Mouse (Mus musculus): ENCODE data around the gene Spata17.
"Not testable (repeated sequence)": the region's sequence is repeated elsewhere in the genome, so short reads cannot be mapped to it uniquely, and the experiment has no call there.

Gene Spata17

GRCm38 (mm10) chr1:187175991-187176390 lies 39.3 kb downstream of the Spata17 start:
- DNase-seq (ENCODE audit: low spot score), result no peak

GRCm38 (mm10) chr1:187170361-187170760 lies 44.9 kb downstream of the Spata17 start:
- DNase-seq (ENCODE audit: low spot score), result no peak

- no peak for DNase-seq (ENCODE audit: low spot score)
Measured at GRCm38 (mm10) chr1:187169646-187170045, 45.6 kb downstream of the Spata17 start.

GRCm38 (mm10) chr1:187163571-187163970 lies 51.7 kb downstream of the Spata17 start:
- DNase-seq (ENCODE audit: low spot score), result no peak

GRCm38 (mm10) chr1:187155658-187156057 lies 59.6 kb downstream of the Spata17 start:
- DNase-seq (ENCODE audit: low spot score), result no peak

- DNase-seq (ENCODE audit: low spot score), result no peak
Measured at GRCm38 (mm10) chr1:187153681-187154080, 61.6 kb downstream of the Spata17 start.

GRCm38 (mm10) chr1:187152571-187152970 lies 62.7 kb downstream of the Spata17 start:
- peak; percentile 30 for DNase-seq (ENCODE audit: low spot score)

- peak; percentile 22 for DNase-seq (ENCODE audit: low spot score)
Measured at GRCm38 (mm10) chr1:187142984-187143383, 72.3 kb downstream of the Spata17 start.

GRCm38 (mm10) chr1:187137426-187137825 lies 77.8 kb downstream of the Spata17 start:
- DNase-seq (ENCODE audit: low spot score), result peak; percentile 71

GRCm38 (mm10) chr1:187135887-187136286 lies 79.4 kb downstream of the Spata17 start:
- DNase-seq (ENCODE audit: low spot score), result no peak

GRCm38 (mm10) chr1:187133841-187134240 lies 81.4 kb downstream of the Spata17 start:
- no peak for DNase-seq (ENCODE audit: low spot score)

- no peak for DNase-seq (ENCODE audit: low spot score)
Measured at GRCm38 (mm10) chr1:187132348-187132747, 82.9 kb downstream of the Spata17 start.

- DNase-seq (ENCODE audit: low spot score), result not testable (repeated sequence)
Measured at GRCm38 (mm10) chr1:187127548-187127947, 87.7 kb downstream of the Spata17 start.

- no peak for DNase-seq (ENCODE audit: low spot score)
Measured at GRCm38 (mm10) chr1:187125733-187126132, 89.5 kb downstream of the Spata17 start.

- DNase-seq (ENCODE audit: low spot score), result peak; percentile 8
Measured at GRCm38 (mm10) chr1:187124967-187125366, 90.3 kb downstream of the Spata17 start.

GRCm38 (mm10) chr1:187119300-187119699 lies 96.0 kb downstream of the Spata17 start:
- DNase-seq (ENCODE audit: low spot score), result no peak

- DNase-seq (ENCODE audit: low spot score), result no peak
Measured at GRCm38 (mm10) chr1:187118108-187118507, 97.2 kb downstream of the Spata17 start.

GRCm38 (mm10) chr1:187113716-187114115 lies 101.5 kb downstream of the Spata17 start:
- DNase-seq (ENCODE audit: low spot score), result no peak

- DNase-seq (ENCODE audit: low spot score), result no peak
Measured at GRCm38 (mm10) chr1:187102130-187102529, 113.1 kb downstream of the Spata17 start.

- no peak for DNase-seq (ENCODE audit: low spot score)
Measured at GRCm38 (mm10) chr1:187101202-187101601, 114.1 kb downstream of the Spata17 start.

- no peak for DNase-seq (ENCODE audit: low spot score)
Measured at GRCm38 (mm10) chr1:187100624-187101023, 114.6 kb downstream of the Spata17 start.

GRCm38 (mm10) chr1:187098285-187098684 lies 117.0 kb downstream of the Spata17 start:
- DNase-seq (ENCODE audit: low spot score), result no peak

- no peak for DNase-seq (ENCODE audit: low spot score)
Measured at GRCm38 (mm10) chr1:187092546-187092945, 122.7 kb downstream of the Spata17 start.

GRCm38 (mm10) chr1:187088660-187089395 lies 126.4 kb downstream of the Spata17 start:
- no peak for DNase-seq (ENCODE audit: low spot score)

Data from adipocyte (in vitro differentiated cells).